Mouse (Mus musculus) midbrain, embryonic 11.5 days (tissue): ENCODE results near the gene Slc25a17. TPM values are rescaled to one million over a fixed set of nuclear protein-coding genes. Genes with fewer than 3 reads are reported as not detected.
A peak's percentile ranks its signal among the peaks of the same experiment; 100 is the strongest.

ENCODE experiments used
- ATAC-seq: fragments of 200-750 bp; cut with Nextera tagmentation; 2 replicates; pipeline ENCODE4 v1.8.0; 2017; ENCODE audit warnings: moderate TSS enrichment, moderate library complexity; ENCODE audit not compliant: low FRiP score
- DNase-seq: peaks from one replicate; pipeline ENCODE4 v3.0.0; 2015; ENCODE audit warnings: low spot score; ENCODE audit errors: missing footprints
- H3K27ac ChIP-seq: fragments of 300-500 bp; sonication (generic); 2 replicates; pipeline ENCODE4 v1.5.1; 2014; ENCODE audit warnings: low read depth, low read length
- H3K27me3 ChIP-seq: fragments of 300-500 bp; sonication (generic); 2 replicates; pipeline ENCODE4 v1.6.1; 2014; ENCODE audit warnings: mild to moderate bottlenecking, low read length, moderate library complexity, mixed read lengths; ENCODE audit not compliant: control insufficient read depth, insufficient read depth
- H3K36me3 ChIP-seq: fragments of 300-500 bp; sonication (generic); 2 replicates; pipeline ENCODE4 v1.6.1; 2014; ENCODE audit warnings: mild to moderate bottlenecking, low read length, moderate library complexity, mixed read lengths; ENCODE audit not compliant: control insufficient read depth, insufficient read depth
- H3K4me1 ChIP-seq: fragments of 300-500 bp; sonication (generic); 2 replicates; pipeline ENCODE4 v1.6.1; 2014; ENCODE audit warnings: low read length; ENCODE audit not compliant: control insufficient read depth, insufficient read depth
- H3K4me2 ChIP-seq: fragments of 300-500 bp; sonication (generic); 2 replicates; pipeline ENCODE4 v1.6.1; 2014; ENCODE audit warnings: mild to moderate bottlenecking, moderate library complexity
- H3K4me3 ChIP-seq: fragments of 300-500 bp; sonication (generic); 2 replicates; pipeline ENCODE4 v1.5.1; 2014; ENCODE audit warnings: low read depth, low read length
- H3K9ac ChIP-seq: fragments of 300-500 bp; sonication (generic); 2 replicates; pipeline ENCODE4 v1.6.1; 2014; ENCODE audit warnings: low read length
- H3K9me3 ChIP-seq: fragments of 300-500 bp; sonication (generic); 2 replicates; pipeline ENCODE4 v1.6.1; 2016; ENCODE audit warnings: low read length; ENCODE audit not compliant: control insufficient read depth
- WGBS: fragments of 180-500 bp; shearing (Covaris S2); extraction: QIAGEN DNeasy Blood & Tissue Kit; methylation state at CpG from one replicate; pipeline ENCODE4 v1.1.7; 2014; 5-methylcytosine and 5-hydroxymethylcytosine counted together
- polyA plus RNA-seq: library from polyadenylated mRNA; unstranded; fragments of >200 nt; fragmentation: Nextera tagmentation; extraction: Ambion mirVana; gene quantifications from 2 replicates; pipeline ENCODE4 v1.2.1, GENCODE M21; 2014

Gene Slc25a17
- polyA plus RNA-seq, 1 experiment from 2014 or later: 110 TPM

DNA sequence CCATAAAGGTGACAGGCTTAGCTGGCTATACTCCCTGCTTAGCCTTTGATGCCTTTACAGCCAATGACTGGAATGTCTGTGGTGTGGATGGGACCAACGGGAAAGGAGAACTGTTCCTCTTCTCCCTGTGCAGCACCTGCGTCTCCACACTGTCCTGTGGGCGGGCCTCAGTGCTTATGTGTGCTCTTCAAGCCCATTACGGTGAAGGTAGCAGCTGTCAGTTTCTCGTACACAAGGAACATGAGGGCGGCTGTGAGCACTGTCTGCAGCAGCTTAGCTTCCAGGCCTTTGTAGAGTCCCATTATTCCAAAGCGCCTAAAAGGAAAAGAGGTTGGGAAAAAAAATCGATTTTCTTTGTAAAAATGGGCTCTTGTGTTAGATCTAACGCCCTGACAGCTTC, 41.1 kb downstream of the Slc25a17 start:
- Histone ChIP-seq H3K36me3 (peaks cover 14% of the 10 kb centered on the region; the same call in 1 of the 2 replicates), H3K27me3 (no peaks in the 10 kb centered on the region), H3K4me3 (no peak overlapping the region), H3K4me2 (no peak overlapping the region), H3K4me1 (no peaks in the 10 kb centered on the region), H3K9me3 (no peaks in the 10 kb centered on the region), H3K9ac (no peak overlapping the region), H3K27ac (no peak overlapping the region)
- WGBS: 87% methylated on average over 9 of the region's 9 CpGs
- no peak for ATAC-seq
- no peak for DNase-seq

DNA sequence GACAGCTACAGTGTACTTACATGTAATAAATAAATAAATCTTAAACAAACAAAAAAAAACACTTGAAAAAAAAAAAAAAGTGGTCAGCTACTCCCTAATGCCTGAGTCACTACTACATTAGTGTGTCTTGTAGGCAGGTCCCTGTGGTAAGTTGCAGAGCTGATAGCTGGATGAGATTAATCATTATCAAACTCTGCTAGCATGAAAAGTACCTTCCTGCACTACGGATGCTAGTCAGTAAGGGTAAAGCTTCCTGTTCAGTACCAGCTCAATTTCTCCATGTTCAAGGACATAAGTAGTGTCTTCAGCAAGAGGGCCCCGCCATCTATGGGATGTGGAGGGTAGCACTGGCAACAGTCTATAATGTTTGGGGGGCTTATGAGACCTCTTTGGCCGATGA, 46.7 kb downstream of the Slc25a17 start:
- peak; percentile 70 for DNase-seq
- Histone ChIP-seq H3K4me2 (no peak overlapping the region), H3K4me3 (no peak overlapping the region), H3K9me3 (no peaks in the 10 kb centered on the region), H3K36me3 (peaks cover 8% of the 10 kb centered on the region; the same call in 1 of the 2 replicates), H3K9ac (no peak overlapping the region), H3K27ac (no peak overlapping the region), H3K27me3 (no peaks in the 10 kb centered on the region), H3K4me1 (no peaks in the 10 kb centered on the region)
- 96% methylated on average over 3 of the region's 3 CpGs for WGBS
- no peak for ATAC-seq

GRCm38 (mm10) chr15:81311026-81311425, 49.6 kb downstream of the Slc25a17 start:
- H3K4me2 ChIP-seq: no peak overlapping the region
- H3K4me3 ChIP-seq: no peak overlapping the region
- 89% methylated on average over 6 of the region's 6 CpGs for WGBS
- H3K36me3 ChIP-seq: 0 out of 2 replicates have a peak, but pooled peaks cover 2% of the 10 kb centered on the region
- H3K27ac ChIP-seq: no peak overlapping the region
- no peaks in the 10 kb centered on the region for H3K4me1 ChIP-seq
- no peaks in the 10 kb centered on the region for H3K9me3 ChIP-seq
- no peak overlapping the region for H3K9ac ChIP-seq
- H3K27me3 ChIP-seq: no peaks in the 10 kb centered on the region
- ATAC-seq (no peak), DNase-seq (peak; percentile 35)

DNA sequence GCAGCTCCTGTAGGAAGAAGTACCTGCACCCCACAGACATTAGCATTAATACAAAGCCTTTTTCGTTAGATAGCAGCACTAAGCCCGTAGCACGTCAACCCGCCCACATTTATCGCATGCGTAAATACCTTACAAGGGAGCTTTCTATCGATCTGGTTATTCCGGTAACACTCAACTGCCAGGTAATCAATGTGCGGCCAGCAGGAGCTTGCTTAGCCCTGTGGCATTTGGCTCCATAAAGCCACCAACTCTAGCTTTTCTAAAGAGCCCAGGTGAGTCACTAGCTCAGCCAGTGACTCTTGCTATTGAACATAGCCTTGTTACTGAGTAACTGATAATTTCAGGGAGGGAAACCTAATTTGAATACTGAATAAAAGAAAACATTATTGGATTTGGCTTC, 50.3 kb downstream of the Slc25a17 start:
- 93% methylated on average over 9 of the region's 9 CpGs for WGBS

DNA sequence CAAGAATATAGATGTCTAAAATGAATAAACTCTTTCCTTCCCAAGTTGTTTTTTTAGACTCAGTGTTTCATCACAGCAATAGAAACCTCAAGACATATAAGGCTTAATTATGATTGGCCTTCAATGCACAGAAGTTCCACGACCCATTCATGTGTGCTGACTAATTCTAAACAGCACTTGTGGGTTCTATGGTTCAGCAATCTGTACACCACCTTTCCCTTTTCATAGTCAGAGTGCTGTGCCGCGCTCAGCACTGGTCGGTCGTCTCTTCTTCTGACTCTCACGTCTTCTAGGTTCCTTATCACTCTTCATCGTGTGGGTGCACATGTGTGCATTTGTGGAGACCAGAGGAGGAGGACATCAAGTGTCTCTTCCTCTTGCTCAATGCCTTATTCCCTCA, 52.6 kb downstream of the Slc25a17 start:
- Histone ChIP-seq H3K27me3 (no peaks in the 10 kb centered on the region), H3K4me3 (no peak overlapping the region), H3K4me1 (no peaks in the 10 kb centered on the region), H3K36me3 (no peaks in the 10 kb centered on the region), H3K9ac (no peak overlapping the region), H3K27ac (no peak overlapping the region), H3K9me3 (no peaks in the 10 kb centered on the region), H3K4me2 (no peak overlapping the region)
- ATAC-seq (no peak), DNase-seq (no peak)
- 94% methylated on average over 7 of the region's 7 CpGs for WGBS

More for the DNA sequence above, 50.3 kb downstream of the Slc25a17 start:
- H3K4me2 ChIP-seq: no peak overlapping the region
- DNase-seq (no peak), ATAC-seq (no peak)
- no peak overlapping the region for H3K4me3 ChIP-seq
- H3K9ac ChIP-seq: no peak overlapping the region
- no peaks in the 10 kb centered on the region for H3K4me1 ChIP-seq
- H3K9me3 ChIP-seq: no peaks in the 10 kb centered on the region
- no peaks in the 10 kb centered on the region for H3K36me3 ChIP-seq
- no peak overlapping the region for H3K27ac ChIP-seq
- H3K27me3 ChIP-seq: no peaks in the 10 kb centered on the region

DNA sequence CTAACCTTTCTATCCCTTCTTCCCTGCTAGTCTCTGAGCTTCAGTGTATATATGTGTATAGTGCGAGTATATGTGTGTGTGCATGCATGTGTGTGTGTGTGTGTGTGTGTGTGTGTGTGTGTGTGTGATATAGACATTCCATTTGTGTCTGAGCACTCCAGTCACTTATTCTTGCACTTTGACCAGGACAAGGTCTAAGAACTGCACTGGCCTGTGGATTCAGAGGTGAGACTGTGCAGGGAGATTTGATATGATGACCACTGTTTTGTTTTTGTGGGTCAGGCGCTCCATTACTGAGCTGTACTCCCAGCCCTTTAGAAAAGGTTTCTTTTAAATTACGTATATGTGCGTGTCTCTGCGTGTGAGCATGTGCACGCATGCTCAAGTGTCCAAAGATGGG, 54.1 kb downstream of the Slc25a17 start:
- no peak overlapping the region for H3K27ac ChIP-seq
- no peak overlapping the region for H3K9ac ChIP-seq
- H3K36me3 ChIP-seq: no peaks in the 10 kb centered on the region
- H3K4me2 ChIP-seq: no peak overlapping the region
- 95% methylated on average over 6 of the region's 6 CpGs for WGBS
- H3K4me1 ChIP-seq: no peaks in the 10 kb centered on the region
- H3K27me3 ChIP-seq: no peaks in the 10 kb centered on the region
- H3K4me3 ChIP-seq: no peak overlapping the region
- no peak for ATAC-seq
- DNase-seq: no peak
- no peaks in the 10 kb centered on the region for H3K9me3 ChIP-seq

DNA sequence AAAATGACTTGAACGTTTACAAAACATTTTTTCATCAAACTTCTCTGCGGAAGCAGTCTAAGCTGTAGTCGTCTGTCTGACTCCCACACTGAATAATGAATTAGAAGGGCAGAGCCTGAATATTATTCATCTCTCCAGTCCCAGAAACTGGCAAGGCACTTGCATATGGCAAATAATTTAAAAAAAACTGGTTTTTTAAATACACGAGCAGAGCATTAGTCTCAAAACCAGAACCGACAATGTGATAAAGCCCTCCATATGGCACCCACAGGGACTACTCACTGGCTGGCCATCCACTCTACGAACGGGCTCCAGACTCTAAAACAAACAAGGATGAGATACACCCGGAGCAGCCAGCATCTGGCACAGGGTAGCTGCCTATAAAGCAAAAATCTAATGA, 55.6 kb downstream of the Slc25a17 start:
- peak; percentile 33 for DNase-seq
- WGBS: 76% methylated on average over 8 of the region's 8 CpGs
- Histone ChIP-seq H3K36me3 (no peaks in the 10 kb centered on the region), H3K27ac (no peak overlapping the region), H3K4me1 (no peaks in the 10 kb centered on the region), H3K9me3 (no peaks in the 10 kb centered on the region), H3K9ac (no peak overlapping the region), H3K27me3 (no peaks in the 10 kb centered on the region), H3K4me2 (no peak overlapping the region), H3K4me3 (no peak overlapping the region)
- ATAC-seq: no peak

- ATAC-seq: no peak
- H3K4me1 ChIP-seq: no peaks in the 10 kb centered on the region
- no peak overlapping the region for H3K4me3 ChIP-seq
- H3K27me3 ChIP-seq: no peaks in the 10 kb centered on the region
- no peaks in the 10 kb centered on the region for H3K9me3 ChIP-seq
- no peak overlapping the region for H3K27ac ChIP-seq
- WGBS: 97% methylated on average over 7 of the region's 7 CpGs
- DNase-seq: peak; percentile 21
- no peak overlapping the region for H3K4me2 ChIP-seq
- no peaks in the 10 kb centered on the region for H3K36me3 ChIP-seq
- no peak overlapping the region for H3K9ac ChIP-seq
Measured at GRCm38 (mm10) chr15:81304006-81304405, 56.6 kb downstream of the Slc25a17 start.

GRCm38 (mm10) chr15:81302151-81302808, 58.3 kb downstream of the Slc25a17 start:
- Histone ChIP-seq H3K27me3 (no peaks in the 10 kb centered on the region), H3K9ac (no peak overlapping the region), H3K4me1 (no peaks in the 10 kb centered on the region), H3K27ac (no peak overlapping the region), H3K4me3 (no peak overlapping the region), H3K9me3 (no peaks in the 10 kb centered on the region), H3K4me2 (no peak overlapping the region), H3K36me3 (no peaks in the 10 kb centered on the region)
- DNase-seq (peak; percentile 61), ATAC-seq (no peak)
- WGBS: 74% methylated on average over 13 of the region's 13 CpGs
